ENCODE assay signal across 20 mouse cellular contexts in genomic region chr13:103246973-103247718, GRCm38 (mm10).
DNase-seq lines count a peak whose midpoint lies in the region; TF ChIP-seq lines count a peak whose summit lies in the region.
"Had no signal": no experiment of that assay in that cellular context is flagged by ENCODE, and none has a peak within 500 bp of the region (broad histone marks: within the 10 kb centered on the region; RNA-seq: fewer than 3 reads in every experiment).

No protein-coding gene starts in this region.

- H3K36me3 ChIP-seq in C2C12 (ENCODE audit: control insufficient read depth, insufficient read depth): no peaks in the 10 kb centered on the region
- H3K36me3 ChIP-seq in myocyte (ENCODE audit: control insufficient read depth, insufficient read depth): peaks cover 3% of the 10 kb centered on the region
- no peaks in the 10 kb centered on the region for H3K36me3 ChIP-seq in forebrain, embryonic 10.5 days (replicated peaks)
- H3K36me3 ChIP-seq: embryonic facial prominence, embryonic 12.5 days; forebrain, embryonic 12.5 days; heart, embryonic 12.5 days; kidney, embryonic 15.5 days; neural tube, embryonic 15.5 days had no signal

- peak; percentile 8 for DNase-seq in embryo, embryonic 10 days (ENCODE audit: low spot score)
- no peak for DNase-seq in embryo, embryonic 11 days
- DNase-seq in kidney, adult 9 months: peak; percentile 61
- DNase-seq in kidney, adult 8-10 months: no peak
- no peak for DNase-seq in lung, postnatal 10 days
- no peak for DNase-seq in forebrain, embryonic 10.5 days (ENCODE audit: extremely low spot score, low spot score)
- DNase-seq: adrenal gland, postnatal 14 days; cerebellum, adult 8-10 months; gastrocnemius, postnatal 10 days; heart, postnatal 10 days; left cerebral cortex, postnatal 4 days; right cerebral cortex, postnatal 14 days had no signal

- H3K4me1 ChIP-seq in forebrain, embryonic 10.5 days: peaks cover 31% of the 10 kb centered on the region
- H3K4me1 ChIP-seq: heart, embryonic 12.5 days; neural tube, embryonic 15.5 days had no signal

- no peak overlapping the region for H3ac ChIP-seq in C2C12 (ENCODE audit: control insufficient read depth, insufficient read length, low read depth)
- H3ac ChIP-seq in myocyte (ENCODE audit: control insufficient read depth, insufficient read length): no peak overlapping the region

- peak overlapping the region; percentile 35 for H3K4me2 ChIP-seq in myocyte (ENCODE audit: low read depth)
- H3K4me2 ChIP-seq: embryonic facial prominence, embryonic 12.5 days; heart, embryonic 12.5 days; kidney, embryonic 15.5 days; neural tube, embryonic 15.5 days had no signal

- H3K27me3 ChIP-seq in C2C12 (ENCODE audit: control insufficient read depth, insufficient read depth, insufficient read length): no peaks in the 10 kb centered on the region
- no peaks in the 10 kb centered on the region for H3K27me3 ChIP-seq in myocyte (ENCODE audit: control insufficient read depth, insufficient read depth, insufficient read length)
- peaks cover 20% of the 10 kb centered on the region for H3K27me3 ChIP-seq in forebrain, embryonic 10.5 days (ENCODE audit: poor library complexity, severe bottlenecking)
- H3K27me3 ChIP-seq: embryonic facial prominence, embryonic 12.5 days; heart, embryonic 12.5 days; kidney, embryonic 15.5 days; neural tube, embryonic 15.5 days had no signal

- no peaks in the 10 kb centered on the region for H3K79me3 ChIP-seq in C2C12 (ENCODE audit: low read depth)

- no peak overlapping the region for H3K4me3 ChIP-seq in C2C12 (ENCODE audit: insufficient read depth, poor library complexity, severe bottlenecking)
- H3K4me3 ChIP-seq in myocyte: no peak overlapping the region
- no peak overlapping the region for H3K4me3 ChIP-seq in forebrain, embryonic 10.5 days
- H3K4me3 ChIP-seq: embryonic facial prominence, embryonic 12.5 days; forebrain, embryonic 12.5 days; heart, embryonic 12.5 days; kidney, embryonic 15.5 days; left cerebral cortex, adult 2 months; neural tube, embryonic 15.5 days had no signal

- TF ChIP-seq CTCF in C2C12 (IDR thresholded peaks at IDR 0.05; ENCODE audit: control insufficient read depth, insufficient read depth, insufficient read length): no peak

- WGBS in forebrain, embryonic 10.5 days: 88% methylated on average over 5 of the region's 5 CpGs

- H3K79me2 ChIP-seq in C2C12 (ENCODE audit: control insufficient read depth, insufficient read depth) (no peaks in the 10 kb centered on the region), myocyte (ENCODE audit: control insufficient read depth, insufficient read depth) (peaks cover 24% of the 10 kb centered on the region)

- no peaks in the 10 kb centered on the region for H3K9me3 ChIP-seq in forebrain, embryonic 10.5 days
- H3K9me3 ChIP-seq: embryonic facial prominence, embryonic 12.5 days; forebrain, embryonic 12.5 days; heart, embryonic 12.5 days; kidney, embryonic 15.5 days; neural tube, embryonic 15.5 days had no signal

- H3K27ac ChIP-seq in forebrain, embryonic 10.5 days: no peak overlapping the region
- H3K27ac ChIP-seq: embryonic facial prominence, embryonic 12.5 days; forebrain, embryonic 12.5 days; kidney, embryonic 15.5 days; left cerebral cortex, adult 2 months; neural tube, embryonic 15.5 days had no signal

- no peak for TF ChIP-seq POLR2A in myocyte (IDR thresholded peaks at IDR 0.05; ENCODE audit: insufficient read length, low read depth)

TF ChIP-seq in C2C12, 6 proteins besides CTCF, POLR2A, EP300 and RAD21:
- TF ChIP-seq FOSL1 (IDR thresholded peaks at IDR 0.05; ENCODE audit: insufficient read depth, low read length, poor library complexity, severe bottlenecking) (no peak), CEBPB (IDR thresholded peaks at IDR 0.05; ENCODE audit: low read depth) (no peak), MYOD1 (IDR thresholded peaks at IDR 0.05; ENCODE audit: control insufficient read depth, insufficient read length, low read depth) (peak; percentile 86), USF1 (IDR thresholded peaks at IDR 0.05; ENCODE audit: low read depth) (no peak), MYOG (IDR thresholded peaks at IDR 0.05; ENCODE audit: control insufficient read depth, extremely low read depth, insufficient read length) (no peak), MAX (IDR thresholded peaks at IDR 0.05) (no peak)

TF ChIP-seq in myocyte, 11 proteins besides CTCF, POLR2A, EP300 and RAD21:
- TF ChIP-seq MAX (IDR thresholded peaks at IDR 0.05; ENCODE audit: low read depth): no peak
- no peak for TF ChIP-seq CEBPB (IDR thresholded peaks at IDR 0.05; ENCODE audit: insufficient read depth, poor library complexity, severe bottlenecking)
- peak; percentile 70 to 83 (median 78) for TF ChIP-seq MYOD1 (IDR thresholded peaks at IDR 0.05; ENCODE audit: control insufficient read depth in 1 of 3, insufficient read length in 2 of 3, low read depth in 2 of 3)
- peak in 2 of 3 experiments; percentile 80 to 86 for TF ChIP-seq MYOG (IDR thresholded peaks at IDR 0.05; ENCODE audit: control insufficient read depth in 1 of 3, insufficient read depth in 1 of 3, insufficient read length in 2 of 3, low read depth in 2 of 3)
- TF ChIP-seq TCF3 (IDR thresholded peaks at IDR 0.05; ENCODE audit: insufficient read length, low read depth): peak; percentile 72
- TF ChIP-seq TCF12 (IDR thresholded peaks at IDR 0.05; ENCODE audit: insufficient read depth, poor library complexity, severe bottlenecking): peak; percentile 95

Comparison
In these comparisons a context has a peak if more than half of its experiments do, and no peak if none do; other contexts are left out.
1. DNase-seq: peak in embryo, embryonic 10 days (single experiment) and kidney, adult 9 months (single experiment); none in embryo, embryonic 11 days (single experiment), kidney, adult 8-10 months (0 of 2), lung, postnatal 10 days (single experiment) and forebrain, embryonic 10.5 days (single experiment).